In genomic region chr13:45560543-45560942, GRCm38 (mm10) we compare ENCODE assay signal across 7 mouse cellular contexts. TPM values are rescaled to one million over a fixed set of nuclear protein-coding genes. Genes with fewer than 3 reads are reported as not detected.
DNase-seq lines count a peak whose midpoint lies in the region; ATAC-seq and TF ChIP-seq lines count a peak whose summit lies in the region.

No protein-coding gene starts in this region.

- H3K9me3 ChIP-seq in kidney, embryonic 16.5 days (ENCODE audit: low read length): no peaks in the 10 kb centered on the region
- no peaks in the 10 kb centered on the region for H3K9me3 ChIP-seq in CH12.LX (replicated peaks; ENCODE audit: low read length)
- no peaks in the 10 kb centered on the region for H3K9me3 ChIP-seq in embryonic facial prominence, embryonic 11.5 days (replicated peaks; ENCODE audit: control insufficient read depth, low read length)
- no peaks in the 10 kb centered on the region for H3K9me3 ChIP-seq in forebrain, embryonic 12.5 days

- H3K27ac ChIP-seq in kidney, embryonic 16.5 days (ENCODE audit: low read length): no peak overlapping the region
- no peak overlapping the region for H3K27ac ChIP-seq in CH12.LX (ENCODE audit: insufficient read depth, low read depth)
- no peak overlapping the region for H3K27ac ChIP-seq in embryonic facial prominence, embryonic 11.5 days (replicated peaks; ENCODE audit: low read depth, low read length)
- H3K27ac ChIP-seq in forebrain, embryonic 12.5 days: no peak overlapping the region

- ATAC-seq in kidney, embryonic 16.5 days (ENCODE audit: low FRiP score, low TSS enrichment): no peak
- ATAC-seq in embryonic facial prominence, embryonic 11.5 days (replicated peaks; ENCODE audit: insufficient number of reproducible peaks, low FRiP score, low TSS enrichment, low read depth): no peak
- no peak for ATAC-seq in erythroblast, adult 5-6 weeks (replicated peaks; ENCODE audit: low FRiP score, poor library complexity, severe bottlenecking)
- no peak for ATAC-seq in forebrain, embryonic 12.5 days (ENCODE audit: low FRiP score)

- H3K36me3 ChIP-seq in kidney, embryonic 16.5 days (ENCODE audit: insufficient read depth, low read length): no peaks in the 10 kb centered on the region
- H3K36me3 ChIP-seq in CH12.LX (replicated peaks in 1 of 2; ENCODE audit: control insufficient read depth in 1 of 2, insufficient read depth in 1 of 2, low read length in 1 of 2): peaks cover 31 to 93% of the 10 kb centered on the region in 2 experiments
- no peaks in the 10 kb centered on the region for H3K36me3 ChIP-seq in embryonic facial prominence, embryonic 11.5 days (replicated peaks; ENCODE audit: control insufficient read depth, insufficient read depth, low read depth, low read length)
- no peaks in the 10 kb centered on the region for H3K36me3 ChIP-seq in forebrain, embryonic 12.5 days (replicated peaks)

- dilution Hi-C loops in CH12.LX (cut with MboI; ENCODE audit: extremely low pct_ligation_motif_present, extremely low pct_unique_long_range_greater_than_20kb, low sequenced_read_pairs): no loop called here

- H3K27me3 ChIP-seq in kidney, embryonic 16.5 days (ENCODE audit: insufficient read depth, low read length): no peaks in the 10 kb centered on the region
- H3K27me3 ChIP-seq in CH12.LX (replicated peaks): no peaks in the 10 kb centered on the region
- no peaks in the 10 kb centered on the region for H3K27me3 ChIP-seq in embryonic facial prominence, embryonic 11.5 days (ENCODE audit: control insufficient read depth, insufficient read depth, low read length)
- H3K27me3 ChIP-seq in forebrain, embryonic 12.5 days: no peaks in the 10 kb centered on the region

- H3K9ac ChIP-seq in kidney, embryonic 16.5 days (replicated peaks; ENCODE audit: low read length): no peak overlapping the region
- H3K9ac ChIP-seq in CH12.LX (ENCODE audit: insufficient read depth, low read depth): no peak overlapping the region
- H3K9ac ChIP-seq in embryonic facial prominence, embryonic 11.5 days (replicated peaks; ENCODE audit: low read length): no peak overlapping the region
- no peak overlapping the region for H3K9ac ChIP-seq in forebrain, embryonic 12.5 days

- in situ Hi-C loops in CH12.LX (cut with MboI; ENCODE audit: low pct_ligation_motif_present, low pct_unique_long_range_greater_than_20kb, low sequenced_read_pairs): no loop called here

- TF ChIP-seq EP300 in CH12.LX (IDR thresholded peaks at IDR 0.05; ENCODE audit: low read length): no peak

- H3K4me1 ChIP-seq in kidney, embryonic 16.5 days (ENCODE audit: insufficient read depth, low read length): no peaks in the 10 kb centered on the region
- no peaks in the 10 kb centered on the region for H3K4me1 ChIP-seq in CH12.LX (ENCODE audit: control insufficient read depth in 1 of 2, insufficient read depth in 2 of 2)
- no peaks in the 10 kb centered on the region for H3K4me1 ChIP-seq in embryonic facial prominence, embryonic 11.5 days (ENCODE audit: control insufficient read depth, insufficient read depth, low read length)
- peaks cover 10% of the 10 kb centered on the region for H3K4me1 ChIP-seq in forebrain, embryonic 12.5 days

- H3K4me3 ChIP-seq in kidney, embryonic 16.5 days (ENCODE audit: low read length): no peak overlapping the region
- H3K4me3 ChIP-seq in CH12.LX (replicated peaks in 1 of 3; ENCODE audit: low read depth in 2 of 3, low read length in 2 of 3, poor library complexity in 1 of 3): no peak overlapping the region
- no peak overlapping the region for H3K4me3 ChIP-seq in embryonic facial prominence, embryonic 11.5 days (ENCODE audit: low read depth, low read length)
- H3K4me3 ChIP-seq in forebrain, embryonic 12.5 days (replicated peaks): no peak overlapping the region

- H3K4me2 ChIP-seq in kidney, embryonic 16.5 days (replicated peaks; ENCODE audit: low read depth, low read length): no peak overlapping the region
- H3K4me2 ChIP-seq in CH12.LX (ENCODE audit: insufficient read depth, low read depth, poor library complexity, severe bottlenecking): no peak overlapping the region
- no peak overlapping the region for H3K4me2 ChIP-seq in embryonic facial prominence, embryonic 11.5 days (ENCODE audit: low read depth, low read length)
- H3K4me2 ChIP-seq in forebrain, embryonic 12.5 days: no peak overlapping the region

- WGBS in kidney, embryonic 16.5 days: 76% methylated on average over 7 of the region's 7 CpGs
- WGBS in embryonic facial prominence, embryonic 11.5 days: 74% methylated on average over 7 of the region's 7 CpGs
- whole genome bisulfite sequencing in forebrain, embryonic 12.5 days: 77% methylated on average over 7 of the region's 7 CpGs

- peak; percentile 31 to 33 for DNase-seq in kidney, postnatal 25 days
- peak; percentile 39 for DNase-seq in 416B (ENCODE audit: low read depth)
- DNase-seq in CH12.LX (ENCODE audit: extremely low read depth): peak; percentile 31
- DNase-seq in embryonic facial prominence, embryonic 11.5 days (ENCODE audit: low spot score): peak; percentile 59

- no peak for TF ChIP-seq POLR2A in CH12.LX (IDR thresholded peaks at IDR 0.05; ENCODE audit: low read depth, low read length)

- peak; percentile 62 to 70 for TF ChIP-seq CTCF in CH12.LX (conservative IDR thresholded peaks at IDR 0.05 in 1 of 2, IDR thresholded peaks at IDR 0.05 in 1 of 2; ENCODE audit: low read depth in 2 of 2, low read length in 2 of 2)

- peak; percentile 16 for TF ChIP-seq RAD21 in CH12.LX (IDR thresholded peaks at IDR 0.05; ENCODE audit: low read depth, low read length)

- H3K79me2 ChIP-seq in CH12.LX (replicated peaks; ENCODE audit: control insufficient read depth, extremely low read depth, insufficient read depth, poor library complexity, severe bottlenecking): no peaks in the 10 kb centered on the region

TF ChIP-seq in CH12.LX, 34 proteins besides CTCF, POLR2A, EP300 and RAD21:
- TF ChIP-seq SMC3 (IDR thresholded peaks at IDR 0.05; ENCODE audit: low read depth, low read length) (peak; percentile 44), TCF12 (IDR thresholded peaks at IDR 0.05; ENCODE audit: low read depth, low read length) (no peak)

RNA-seq across cellular contexts. Expression of gene Gmpr, which starts 53.3 kb away (rescaled TPM):
- 56.6 and 62.4 TPM in 2 replicates for polyA plus RNA-seq in kidney, embryonic 16.5 days (2015; fragmentation: Nextera tagmentation; extraction: Ambion mirVana)
- total RNA-seq in CH12.LX (2012; rRNA removed) (0.21 and 0.55 TPM in 2 replicates), CH12.LX (2014; rRNA removed) (0.72 and 1.0 TPM in 2 replicates)
- 2.2 and 2.4 TPM in 2 replicates for polyA plus RNA-seq in CH12.LX (2012; ENCODE audit: insufficient read length, low read depth)
- 21.9 and 23.0 TPM in 2 replicates for polyA plus RNA-seq in embryonic facial prominence, embryonic 11.5 days (2014; fragmentation: Nextera tagmentation; extraction: Ambion mirVana)
- total RNA-seq in erythroblast, adult 5-6 weeks (2015; ENCODE audit: low replicate concordance): 0.96 and 1.3 TPM in 2 replicates
- 2.4 and 4.6 TPM in 2 replicates for total RNA-seq in erythroblast, adult 5-6 weeks (2017; ENCODE audit: low replicate concordance)
- polyA plus RNA-seq in forebrain, embryonic 12.5 days (2016; fragmentation: Nextera tagmentation; extraction: Ambion mirVana): 13.6 and 14.4 TPM in 2 replicates
